Comparison of ENCODE assay signal across 16 mouse cellular contexts in genomic region chr10:44157489-44157888, GRCm38 (mm10).
"Had no signal": no experiment of that assay in that cellular context is flagged by ENCODE, and none has a peak within 500 bp of the region (broad histone marks: within the 10 kb centered on the region; RNA-seq: fewer than 3 reads in every experiment).

No protein-coding gene starts in this region.

- H3K4me3 ChIP-seq: midbrain, embryonic 13.5 days; midbrain, embryonic 15.5 days had no signal

- DNase-seq: lung, adult 18-20 months; lung, embryonic 14.5 days; lung, postnatal 10 days; lung, postnatal 4 days; retina, postnatal 1 day; right cerebral cortex, adult 18-20 months; right cerebral cortex, postnatal 25 days; right cerebral cortex, postnatal 4 days; spleen, adult 18-20 months; thymus, adult 18-20 months; thymus, postnatal 25 days; thymus, postnatal 4 days had no signal

- H3K4me2 ChIP-seq: lung, embryonic 14.5 days; midbrain, embryonic 11.5 days; midbrain, embryonic 13.5 days; midbrain, embryonic 15.5 days had no signal

- H3K27ac ChIP-seq: liver, embryonic 14.5 days; midbrain, embryonic 13.5 days; midbrain, embryonic 15.5 days had no signal

- H3K9me3 ChIP-seq: midbrain, embryonic 15.5 days had no signal

- ATAC-seq: midbrain, embryonic 13.5 days; midbrain, embryonic 15.5 days had no signal

- H3K9ac ChIP-seq: liver, embryonic 14.5 days; lung, embryonic 14.5 days; midbrain, embryonic 13.5 days; midbrain, embryonic 15.5 days had no signal

- H3K27me3 ChIP-seq: midbrain, embryonic 13.5 days; midbrain, embryonic 15.5 days had no signal

- H3K36me3 ChIP-seq: midbrain, embryonic 13.5 days; midbrain, embryonic 15.5 days had no signal

- H3K4me1 ChIP-seq: midbrain, embryonic 13.5 days; midbrain, embryonic 15.5 days had no signal
